Mouse (Mus musculus): ENCODE data around the gene Sult2b1.

DNA sequence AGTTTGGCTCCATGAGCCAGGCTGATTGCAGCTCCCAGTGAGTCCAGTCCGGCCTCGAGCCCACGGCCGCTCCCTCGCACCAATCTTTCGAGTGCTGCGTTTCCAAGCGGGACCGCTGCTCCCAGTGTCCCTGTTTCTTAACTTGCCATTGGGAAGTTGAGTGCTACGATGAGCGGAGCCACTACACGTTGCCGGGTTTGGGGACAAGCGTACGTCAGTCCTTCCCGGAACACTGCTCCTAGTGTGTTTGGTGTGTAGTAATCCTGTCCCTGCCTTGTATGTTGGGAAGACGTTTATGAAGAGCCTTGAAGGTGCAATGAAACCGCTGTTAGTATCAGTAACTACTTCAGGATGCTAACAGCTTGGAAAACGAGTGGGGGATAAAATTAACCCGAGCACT is 66.1 kb downstream of the Sult2b1 start:
- TF ChIP-seq CTCF (IDR thresholded peaks at IDR 0.05; ENCODE audit: control insufficient read depth, insufficient read depth, insufficient replicate concordance, low read depth, low read length) (no peak), POLR2A (IDR thresholded peaks at IDR 0.05; ENCODE audit: control insufficient read depth, low read depth, low read length) (no peak)
